Mouse (Mus musculus) lung, postnatal 4 days (tissue): ENCODE data around the gene Dleu7.

Source experiments
- DNase-seq, 2 experiments: peaks; one replicate each; pipeline ENCODE4 v3.0.0; 2021

The Dleu7 gene

GRCm38 (mm10) chr14:62292488-62293339, at the start of gene Dleu7, which contains the start of gene Rnaseh2b:
Gene Dleu7 (minus strand): TSS chr14:62293047.
Gene Rnaseh2b (plus strand): TSS chr14:62292589.
- peak; percentile 34 to 37 for DNase-seq

GRCm38 (mm10) chr14:62341887-62342642, 49.2 kb upstream of the Dleu7 start:
- no peak for DNase-seq

GRCm38 (mm10) chr14:62339196-62339595, 46.3 kb upstream of the Dleu7 start:
- DNase-seq: no peak

DNA sequence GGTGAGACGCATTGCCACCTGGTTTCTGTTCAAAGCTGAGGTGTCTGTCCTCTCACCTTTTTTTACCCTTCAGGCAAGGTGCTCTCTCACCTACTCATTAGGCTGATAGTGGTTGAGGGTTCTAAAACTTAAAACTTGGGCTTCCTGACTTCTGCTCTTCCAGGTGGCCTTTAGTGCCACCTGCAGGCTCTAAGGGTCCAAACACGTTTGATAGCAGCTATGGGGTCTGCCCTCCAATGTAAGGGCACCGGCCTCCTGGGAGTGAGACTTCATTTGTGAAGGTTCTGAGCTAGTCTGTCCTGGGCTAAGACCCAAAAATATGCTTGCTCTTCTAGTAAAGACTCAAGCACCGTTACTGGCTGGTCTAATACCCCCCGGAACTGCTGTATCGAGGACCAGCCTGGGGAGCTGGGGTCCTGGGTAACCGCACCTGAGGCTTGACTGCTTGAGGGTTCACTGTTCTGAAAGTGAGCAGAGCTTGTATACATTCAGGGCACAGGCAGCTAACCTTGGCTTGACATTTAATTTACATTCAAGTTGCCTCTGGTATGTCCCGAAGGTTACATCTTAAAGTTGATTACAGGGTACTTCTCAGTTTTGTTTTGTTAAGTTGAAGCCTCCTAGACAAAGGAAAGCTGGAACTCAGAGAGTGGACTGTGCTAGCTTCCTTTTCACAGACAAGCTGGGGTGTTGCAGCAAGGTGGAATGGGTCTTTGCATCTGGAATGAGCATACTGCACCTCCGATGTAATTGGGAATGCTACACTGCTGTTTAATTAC, 41.3 kb upstream of the Dleu7 start:
- no peak for DNase-seq

- DNase-seq: peak; percentile 92 to 94
Measured at GRCm38 (mm10) chr14:62331866-62332619, 39.2 kb upstream of the Dleu7 start.

DNA sequence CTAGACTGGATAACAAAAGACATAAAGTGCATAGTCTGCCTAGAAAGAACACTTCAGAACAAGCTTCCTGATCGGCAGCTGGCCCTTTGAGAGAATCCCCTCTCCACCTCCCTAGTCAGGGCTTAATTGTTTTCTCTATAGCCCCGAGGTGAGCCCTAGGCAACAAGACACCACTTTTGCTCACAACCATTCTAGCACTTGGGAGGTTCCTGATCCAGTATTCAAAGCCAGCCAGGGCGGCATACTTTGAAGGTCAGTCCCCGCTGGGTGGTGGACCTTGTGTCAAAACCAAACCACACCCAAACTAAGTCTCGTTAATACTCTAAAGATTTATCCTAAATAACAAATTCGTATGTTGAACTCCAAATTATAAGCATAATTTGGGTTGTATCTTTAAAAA, 38.6 kb upstream of the Dleu7 start:
- no peak for DNase-seq

DNA sequence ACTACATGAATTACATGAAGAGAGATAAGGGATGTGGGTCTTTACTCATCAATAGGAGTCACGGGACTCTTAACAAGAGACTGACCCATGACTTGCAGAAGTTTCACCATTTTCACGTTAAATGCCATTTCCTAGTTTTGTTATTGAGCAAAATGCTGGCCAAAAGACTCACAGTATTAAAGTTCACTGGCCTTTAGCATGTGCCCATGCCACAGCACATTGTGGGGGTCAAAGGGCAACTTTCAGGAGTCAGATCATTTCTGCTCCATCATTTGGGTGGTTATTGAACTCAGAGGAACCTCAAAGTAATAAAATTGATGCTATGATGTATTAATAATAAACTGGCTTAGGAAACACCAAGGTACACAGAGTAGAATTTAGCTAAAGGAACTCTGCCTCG, 36.8 kb upstream of the Dleu7 start:
- no peak for DNase-seq

GRCm38 (mm10) chr14:62328606-62329005, 35.8 kb upstream of the Dleu7 start:
- DNase-seq: no peak

- no peak for DNase-seq
Measured at GRCm38 (mm10) chr14:62327171-62327570, 34.3 kb upstream of the Dleu7 start.

- DNase-seq: no peak
Measured at GRCm38 (mm10) chr14:62326026-62326425, 33.2 kb upstream of the Dleu7 start.

GRCm38 (mm10) chr14:62324943-62325342, 32.1 kb upstream of the Dleu7 start:
- DNase-seq: no peak

GRCm38 (mm10) chr14:62323457-62323856, 30.6 kb upstream of the Dleu7 start:
- no peak for DNase-seq

- DNase-seq: peak in 1 of 2 experiments; percentile 26
Measured at GRCm38 (mm10) chr14:62322581-62323344, 29.9 kb upstream of the Dleu7 start.

GRCm38 (mm10) chr14:62311672-62312071, 18.8 kb upstream of the Dleu7 start:
- DNase-seq: no peak

DNA sequence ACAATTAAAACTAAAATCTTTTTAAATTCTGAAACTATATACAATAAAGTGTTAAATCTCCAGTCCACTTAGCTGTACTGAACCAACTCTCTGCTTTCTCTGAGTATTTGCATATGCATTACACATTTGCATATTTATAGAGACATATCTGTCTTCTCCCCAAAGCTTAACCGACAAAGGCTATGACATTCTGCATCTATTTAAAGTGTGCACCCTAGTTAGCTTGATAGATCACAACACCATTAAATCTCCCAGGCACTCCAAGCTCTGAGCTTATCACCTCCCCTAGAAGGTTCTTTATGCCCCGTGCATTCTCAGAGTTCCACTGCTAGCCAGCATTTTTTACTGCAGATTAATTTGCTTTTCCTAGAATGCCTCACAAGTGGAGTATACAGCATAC, 16.2 kb upstream of the Dleu7 start:
- no peak for DNase-seq

DNA sequence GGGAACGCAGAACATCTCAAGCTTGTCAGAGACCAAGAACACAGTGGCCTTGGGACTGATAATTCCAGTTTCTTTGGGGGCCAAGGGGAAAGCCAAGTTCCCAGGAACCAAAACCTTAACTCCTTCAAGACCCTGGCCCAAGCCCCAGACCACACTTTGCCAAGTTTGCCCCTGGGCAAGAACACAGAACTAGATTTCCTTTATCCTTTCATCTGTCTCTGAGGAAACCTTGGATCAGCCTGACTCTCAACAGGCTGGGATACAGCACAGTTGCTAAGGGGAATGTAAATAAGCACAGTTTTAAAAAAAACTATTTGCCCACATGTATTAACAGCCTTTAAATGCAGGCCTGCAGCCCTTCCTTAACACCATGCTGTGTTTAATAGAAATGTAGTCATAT, 14.7 kb upstream of the Dleu7 start:
- no peak for DNase-seq

GRCm38 (mm10) chr14:62300031-62300430, 7.2 kb upstream of the Dleu7 start:
- no peak for DNase-seq

- no peak for DNase-seq
Measured at GRCm38 (mm10) chr14:62298808-62299207, 6.0 kb upstream of the Dleu7 start.

GRCm38 (mm10) chr14:62292166-62292487, 720 bp downstream of the Dleu7 start:
- no peak for DNase-seq

DNA sequence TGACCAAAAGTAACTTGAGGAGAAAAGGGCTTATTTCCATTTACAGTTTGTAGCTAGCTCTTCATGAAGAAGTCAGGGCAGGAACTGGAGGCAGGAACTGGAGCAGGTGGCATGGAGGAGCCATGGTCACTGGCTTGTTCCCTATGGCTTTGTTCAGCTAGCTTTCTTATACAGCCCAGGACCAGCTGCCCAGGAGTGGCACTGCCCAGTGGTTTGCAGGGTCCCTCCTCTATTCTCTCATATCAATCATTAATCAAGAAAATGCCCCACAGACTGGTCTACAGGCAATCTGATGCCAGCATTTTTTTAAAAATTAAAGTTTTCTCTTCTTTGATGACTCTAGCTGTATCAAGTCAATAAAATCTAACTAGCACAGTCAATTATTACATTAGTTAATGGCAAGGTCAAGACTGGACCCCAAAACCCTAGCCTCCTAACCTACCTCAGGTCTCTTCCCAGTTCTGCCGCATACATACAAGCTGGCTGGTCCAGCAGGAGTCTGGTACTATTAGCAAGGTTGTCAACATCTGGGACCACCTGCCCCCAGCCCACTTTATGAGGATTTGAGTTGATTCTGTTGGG, 1.4 kb downstream of the Dleu7 start:
- DNase-seq: no peak

DNA sequence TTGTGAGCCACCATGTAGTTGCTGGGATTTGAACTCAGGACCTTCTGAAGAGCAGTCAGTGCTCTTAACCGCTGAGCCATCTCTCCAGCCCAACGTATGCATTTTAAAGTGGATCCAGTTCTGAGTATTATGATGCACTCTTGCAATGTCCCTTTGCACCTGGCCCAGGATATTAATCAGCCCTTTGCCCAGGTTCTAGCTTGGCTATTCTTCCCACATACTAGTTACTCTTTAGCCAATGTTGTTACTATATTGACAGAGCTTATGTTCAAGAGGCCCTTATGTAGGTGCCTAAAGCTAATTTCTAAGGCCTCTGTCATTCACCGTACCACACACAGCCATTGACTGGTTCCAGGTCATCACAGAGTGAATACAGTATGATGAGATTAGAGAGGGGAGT, 4.1 kb downstream of the Dleu7 start:
- DNase-seq: no peak
